Mouse (Mus musculus): ENCODE data around the gene Hspa4. TPM values are rescaled to one million over a fixed set of nuclear protein-coding genes. Genes with fewer than 3 reads are reported as not detected.
A peak's percentile ranks its signal among the peaks of the same experiment; 100 is the strongest.

Hspa4 gene
- polyA plus RNA-seq, 1 experiment from 2014 or later: 41.4 TPM

DNA sequence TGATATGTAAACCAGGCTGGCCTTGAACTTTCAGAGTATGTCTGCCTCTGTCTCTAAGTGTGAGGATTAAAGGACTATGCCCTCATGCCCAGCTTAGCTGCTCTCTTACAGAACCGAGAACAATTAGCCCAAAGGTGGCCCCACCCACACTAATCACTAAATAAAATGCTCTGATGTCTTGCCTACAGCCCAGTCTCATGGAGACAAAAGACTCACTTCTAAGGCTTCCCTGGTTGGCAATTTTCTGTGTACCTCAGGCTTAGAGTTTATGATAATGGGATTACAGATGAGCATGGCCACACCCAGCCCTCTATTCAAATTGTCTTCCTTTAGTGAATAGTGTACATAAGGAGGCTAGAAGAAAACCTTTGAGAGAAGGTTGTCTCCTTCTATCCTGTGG, 11.1 kb upstream of the Hspa4 start:
- no peak overlapping the region for H3K9ac ChIP-seq (replicated peaks)
- peaks cover 22% of the 10 kb centered on the region for H3K4me1 ChIP-seq (ENCODE audit: insufficient read depth)
- ATAC-seq: no peak
- no peaks in the 10 kb centered on the region for H3K27me3 ChIP-seq (ENCODE audit: insufficient read depth, low read length)
- no peak for TF ChIP-seq EP300 (IDR thresholded peaks at IDR 0.05; ENCODE audit: low read depth)
- TF ChIP-seq CTCF (IDR thresholded peaks at IDR 0.05; ENCODE audit: low read depth): no peak
- 50% methylated on average over 1 of the region's 1 CpGs for WGBS (ENCODE audit: insufficient replicate concordance)
- no peak for DNase-seq
- H3K9me3 ChIP-seq (ENCODE audit: low read length): no peaks in the 10 kb centered on the region
- H3K4me3 ChIP-seq (ENCODE audit: low read depth, low read length): no peak overlapping the region
- no peak overlapping the region for H3K4me2 ChIP-seq (ENCODE audit: low read depth, low read length)
- H3K36me3 ChIP-seq (replicated peaks; ENCODE audit: insufficient read depth, low read length): no peaks in the 10 kb centered on the region
- H3K27ac ChIP-seq (ENCODE audit: low read depth): no peak overlapping the region

DNA sequence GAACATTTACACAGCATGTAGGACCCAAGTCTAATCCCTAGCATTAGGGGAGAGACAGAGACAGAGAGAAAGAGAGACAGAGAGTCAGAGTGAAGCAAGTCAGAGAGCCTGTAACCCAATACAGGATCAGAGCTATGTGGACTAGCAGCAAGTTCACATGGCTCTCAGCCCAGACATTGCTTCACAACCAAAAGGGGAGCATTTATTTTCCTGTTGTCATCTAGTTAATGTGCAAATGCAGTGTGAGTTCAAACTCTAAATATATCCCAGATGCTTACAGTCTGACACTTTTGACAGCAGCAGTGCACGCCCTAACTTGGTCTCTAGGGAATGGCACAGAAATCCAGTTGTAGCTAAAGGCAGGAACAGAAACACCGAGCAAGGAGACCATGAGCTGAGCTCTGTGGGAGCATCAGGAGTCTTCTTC, 8.6 kb upstream of the Hspa4 start:
- H3K9ac ChIP-seq (replicated peaks): no peak overlapping the region
- TF ChIP-seq CTCF (IDR thresholded peaks at IDR 0.05; ENCODE audit: low read depth) (no peak), EP300 (IDR thresholded peaks at IDR 0.05; ENCODE audit: low read depth) (no peak)
- H3K4me1 ChIP-seq (ENCODE audit: insufficient read depth): peaks cover 18% of the 10 kb centered on the region
- no peaks in the 10 kb centered on the region for H3K36me3 ChIP-seq (replicated peaks; ENCODE audit: insufficient read depth, low read length)
- no peaks in the 10 kb centered on the region for H3K27me3 ChIP-seq (ENCODE audit: insufficient read depth, low read length)
- no peaks in the 10 kb centered on the region for H3K9me3 ChIP-seq (ENCODE audit: low read length)
- no peak overlapping the region for H3K4me3 ChIP-seq (ENCODE audit: low read depth, low read length)
- ATAC-seq: peak; percentile 91
- DNase-seq: peak; percentile 72
- H3K27ac ChIP-seq (ENCODE audit: low read depth): peak overlapping the region; percentile 88
- WGBS (ENCODE audit: insufficient replicate concordance): 36% methylated on average over 2 of the region's 2 CpGs
- H3K4me2 ChIP-seq (ENCODE audit: low read depth, low read length): no peak overlapping the region

DNA sequence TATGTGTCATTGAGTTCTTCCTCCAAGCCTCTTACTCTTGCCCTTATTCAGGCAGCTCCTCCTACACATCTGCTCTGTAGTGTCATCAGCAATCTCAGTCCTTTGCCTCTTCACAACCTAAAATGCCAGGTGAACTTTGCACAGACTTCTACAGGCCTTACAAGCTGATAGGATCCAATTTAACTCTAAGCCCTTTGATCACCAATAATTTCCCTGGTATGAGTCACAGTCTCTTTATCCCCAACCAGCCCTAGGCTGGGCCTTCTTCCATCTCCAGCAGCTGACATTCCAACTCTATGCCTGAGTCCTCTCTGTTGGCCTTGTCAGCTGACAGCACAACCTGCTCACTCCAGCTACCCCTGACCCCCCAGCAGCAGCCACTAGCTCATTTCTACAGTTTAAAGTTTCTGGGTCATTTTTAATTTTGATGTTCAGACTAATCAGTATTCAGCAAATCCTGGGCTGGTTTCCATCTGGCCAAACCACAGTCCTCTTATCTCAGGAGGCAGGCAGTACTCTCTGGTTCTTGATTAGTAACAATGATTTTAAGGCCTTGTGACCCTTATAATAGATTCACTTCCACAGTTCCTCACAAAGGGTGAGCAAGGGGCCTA, 8.1 kb upstream of the Hspa4 start:
- ATAC-seq (peak; percentile 52), DNase-seq (peak; percentile 23)
- Histone ChIP-seq H3K4me2 (ENCODE audit: low read depth, low read length) (no peak overlapping the region), H3K9me3 (ENCODE audit: low read length) (no peaks in the 10 kb centered on the region), H3K36me3 (replicated peaks; ENCODE audit: insufficient read depth, low read length) (no peaks in the 10 kb centered on the region), H3K9ac (replicated peaks) (no peak overlapping the region), H3K4me1 (ENCODE audit: insufficient read depth) (peaks cover 18% of the 10 kb centered on the region), H3K27ac (ENCODE audit: low read depth) (peak overlapping the region; percentile 88), H3K4me3 (ENCODE audit: low read depth, low read length) (no peak overlapping the region), H3K27me3 (ENCODE audit: insufficient read depth, low read length) (no peaks in the 10 kb centered on the region)
- TF ChIP-seq CTCF (IDR thresholded peaks at IDR 0.05; ENCODE audit: low read depth): no peak
- no peak for TF ChIP-seq EP300 (IDR thresholded peaks at IDR 0.05; ENCODE audit: low read depth)

DNA sequence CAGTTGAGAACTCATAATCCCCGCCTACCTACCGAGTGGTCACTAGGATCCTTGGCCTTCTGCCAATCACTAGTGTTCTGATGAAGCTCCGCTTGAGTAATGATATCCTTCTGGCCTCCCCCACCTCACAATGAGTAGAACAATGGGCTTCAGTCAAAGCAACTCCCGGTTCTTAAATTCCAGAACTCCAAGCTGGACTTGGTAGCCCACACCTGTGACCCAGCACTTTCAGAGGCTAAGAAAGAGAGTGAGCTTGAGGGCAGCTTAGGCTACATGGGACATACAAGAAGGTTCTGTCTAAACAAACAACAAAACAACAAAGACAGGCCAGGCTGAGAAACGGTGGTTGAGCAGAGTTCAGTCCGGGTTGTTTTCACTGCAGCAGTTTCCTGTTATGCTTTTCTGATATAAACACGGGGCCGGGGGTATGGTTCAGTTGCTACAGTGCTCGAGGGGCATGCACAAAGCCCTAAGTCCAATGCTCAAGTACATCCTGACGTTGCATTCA, 7.4 kb upstream of the Hspa4 start:
- Histone ChIP-seq H3K27me3 (ENCODE audit: insufficient read depth, low read length) (no peaks in the 10 kb centered on the region), H3K36me3 (replicated peaks; ENCODE audit: insufficient read depth, low read length) (no peaks in the 10 kb centered on the region), H3K9ac (replicated peaks) (no peak overlapping the region), H3K4me2 (ENCODE audit: low read depth, low read length) (no peak overlapping the region), H3K4me1 (ENCODE audit: insufficient read depth) (peaks cover 18% of the 10 kb centered on the region), H3K9me3 (ENCODE audit: low read length) (no peaks in the 10 kb centered on the region), H3K27ac (ENCODE audit: low read depth) (peak overlapping the region; percentile 88), H3K4me3 (ENCODE audit: low read depth, low read length) (no peak overlapping the region)
- DNase-seq: peak; percentile 17
- no peak for TF ChIP-seq CTCF (IDR thresholded peaks at IDR 0.05; ENCODE audit: low read depth)
- no peak for TF ChIP-seq EP300 (IDR thresholded peaks at IDR 0.05; ENCODE audit: low read depth)
- ATAC-seq: no peak
- 38% methylated on average over 10 of the region's 10 CpGs for WGBS (ENCODE audit: insufficient replicate concordance)

DNA sequence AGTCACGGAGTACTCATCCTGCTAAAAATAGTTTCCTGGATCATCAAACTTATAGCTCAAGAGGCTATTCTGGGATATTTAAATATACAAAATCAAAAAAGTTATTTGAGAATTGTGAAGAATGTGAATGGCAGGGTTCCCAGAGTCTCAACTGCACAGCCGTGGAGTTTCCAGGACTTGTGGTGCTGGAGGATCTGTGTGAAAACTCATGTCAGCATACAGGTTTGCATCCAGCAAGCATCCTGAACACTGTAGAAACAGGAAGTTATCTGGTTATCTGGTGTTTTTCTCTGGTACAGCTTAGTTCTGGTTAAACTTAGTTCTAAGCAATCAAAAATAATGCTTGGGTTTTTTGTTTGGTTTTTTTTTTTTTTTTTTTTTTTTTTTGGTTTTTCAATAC, 6.7 kb upstream of the Hspa4 start:
- Histone ChIP-seq H3K27ac (ENCODE audit: low read depth) (no peak overlapping the region), H3K9ac (replicated peaks) (no peak overlapping the region), H3K4me2 (ENCODE audit: low read depth, low read length) (no peak overlapping the region), H3K4me3 (ENCODE audit: low read depth, low read length) (no peak overlapping the region), H3K9me3 (ENCODE audit: low read length) (no peaks in the 10 kb centered on the region), H3K27me3 (ENCODE audit: insufficient read depth, low read length) (no peaks in the 10 kb centered on the region), H3K4me1 (ENCODE audit: insufficient read depth) (peaks cover 18% of the 10 kb centered on the region), H3K36me3 (replicated peaks; ENCODE audit: insufficient read depth, low read length) (no peaks in the 10 kb centered on the region)
- TF ChIP-seq CTCF (IDR thresholded peaks at IDR 0.05; ENCODE audit: low read depth) (no peak), EP300 (IDR thresholded peaks at IDR 0.05; ENCODE audit: low read depth) (no peak)
- 60% methylated on average over 2 of the region's 2 CpGs for WGBS (ENCODE audit: insufficient replicate concordance)
- DNase-seq (no peak), ATAC-seq (no peak)

DNA sequence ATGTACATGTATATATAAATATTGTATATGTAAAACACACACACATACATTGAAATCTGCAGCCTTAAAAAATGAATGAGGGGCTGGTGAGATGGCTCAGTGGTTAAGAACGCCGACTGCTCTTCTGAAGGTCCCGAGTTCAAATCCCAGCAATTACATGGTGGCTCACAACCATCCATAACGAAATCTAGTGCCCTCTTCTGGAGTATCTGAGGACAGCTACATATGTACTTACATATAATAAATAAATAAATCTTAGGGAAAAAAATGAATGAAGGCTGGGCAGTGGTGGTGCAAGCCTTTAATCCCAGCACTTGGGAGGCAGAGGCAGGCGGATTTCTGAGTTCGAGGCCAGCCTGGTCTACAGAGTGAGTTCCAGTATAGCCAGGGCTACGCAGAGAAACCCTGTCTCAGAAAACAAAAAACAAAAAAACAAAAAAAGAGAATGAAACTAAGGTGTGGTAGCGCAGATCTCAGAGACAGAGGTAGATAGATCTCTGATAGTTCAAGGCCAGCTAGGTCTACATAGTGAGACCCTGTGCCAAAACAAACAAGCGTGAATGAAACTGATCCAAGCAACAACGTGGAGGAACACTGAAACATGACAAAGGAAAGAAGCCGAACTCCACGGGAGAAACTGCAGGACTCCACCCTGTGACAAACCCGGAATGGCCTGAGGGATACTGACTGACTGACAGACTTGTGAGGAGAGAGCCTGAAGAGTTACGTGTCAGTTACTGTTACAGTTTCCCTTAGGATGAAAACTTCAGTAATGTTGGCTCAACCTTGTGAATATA, 4.0 kb upstream of the Hspa4 start:
- no peak overlapping the region for H3K9ac ChIP-seq (replicated peaks)
- 82% methylated on average over 14 of the region's 14 CpGs for WGBS (ENCODE audit: insufficient replicate concordance)
- H3K27ac ChIP-seq (ENCODE audit: low read depth): no peak overlapping the region
- ATAC-seq (no peak), DNase-seq (no peak)
- no peaks in the 10 kb centered on the region for H3K27me3 ChIP-seq (ENCODE audit: insufficient read depth, low read length)
- TF ChIP-seq CTCF (IDR thresholded peaks at IDR 0.05; ENCODE audit: low read depth) (no peak), EP300 (IDR thresholded peaks at IDR 0.05; ENCODE audit: low read depth) (no peak)
- H3K4me3 ChIP-seq (ENCODE audit: low read depth, low read length): no peak overlapping the region
- no peak overlapping the region for H3K4me2 ChIP-seq (ENCODE audit: low read depth, low read length)
- no peaks in the 10 kb centered on the region for H3K36me3 ChIP-seq (replicated peaks; ENCODE audit: insufficient read depth, low read length)
- H3K9me3 ChIP-seq (ENCODE audit: low read length): no peaks in the 10 kb centered on the region
- peaks cover 27% of the 10 kb centered on the region for H3K4me1 ChIP-seq (ENCODE audit: insufficient read depth)

Data from liver, postnatal 0 days (tissue).